Mouse (Mus musculus) hematopoietic stem cell, adult 5-6 weeks (primary cell): Measurements from ENCODE around the gene Cops3. TPM values are rescaled to one million over a fixed set of nuclear protein-coding genes. Genes with fewer than 3 reads are reported as not detected.
A peak's percentile ranks its signal among the peaks of the same experiment; 100 is the strongest.

Experiments used
- ATAC-seq, 2 experiments: fragments of 125-278 bp in 1 of 2; replicated peaks in 1 of 2; 2 replicates each; pipeline ENCODE4 v1.8.0; 2016 to 2017; ENCODE audit warnings: inconsistent platforms in 2 of 2, mild to moderate bottlenecking in 2 of 2, moderate number of reproducible peaks in 2 of 2, low read depth in 1 of 2, moderate TSS enrichment in 1 of 2; ENCODE audit not compliant: low FRiP score in 2 of 2, poor library complexity in 2 of 2, severe bottlenecking in 2 of 2, insufficient read depth in 1 of 2, low TSS enrichment in 1 of 2
- total RNA-seq: library from RNA; stranded (forward); fragments of 172-1452, 232-1000 nt; gene quantifications from 2 replicates; pipeline ENCODE4 v1.2.3, GENCODE M21; 2017

The Cops3 gene
- total RNA-seq, 1 experiment from 2014 or later: 172 TPM

DNA sequence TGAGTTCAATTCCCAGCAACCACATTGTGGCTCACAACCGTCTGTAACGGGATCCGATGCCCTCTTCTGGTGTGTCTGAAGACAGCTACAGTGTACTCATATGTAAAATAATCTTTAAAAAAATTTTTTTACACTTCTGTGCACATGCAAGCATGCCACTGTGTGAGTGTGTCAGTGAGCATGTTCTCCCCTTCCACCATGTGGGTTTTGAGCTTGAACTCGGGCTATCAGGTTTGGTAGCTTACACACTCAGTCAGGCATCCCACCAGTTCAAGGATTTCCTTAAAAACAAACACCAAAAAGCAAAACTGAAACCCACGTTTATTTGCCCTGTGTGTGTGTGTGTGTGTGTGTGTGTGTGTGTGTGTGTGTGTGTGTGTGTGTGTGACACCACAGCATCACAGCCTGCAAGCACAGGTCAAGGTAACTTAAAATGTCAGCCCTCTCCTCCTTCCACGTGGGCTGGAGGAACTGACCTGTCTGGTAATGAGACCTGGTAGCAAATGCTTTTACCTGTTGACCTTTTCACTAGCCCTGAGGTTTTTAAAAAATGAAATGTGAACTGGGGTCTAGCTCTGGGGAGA is 24.1 kb downstream of the Cops3 start:
- ATAC-seq: no peak

DNA sequence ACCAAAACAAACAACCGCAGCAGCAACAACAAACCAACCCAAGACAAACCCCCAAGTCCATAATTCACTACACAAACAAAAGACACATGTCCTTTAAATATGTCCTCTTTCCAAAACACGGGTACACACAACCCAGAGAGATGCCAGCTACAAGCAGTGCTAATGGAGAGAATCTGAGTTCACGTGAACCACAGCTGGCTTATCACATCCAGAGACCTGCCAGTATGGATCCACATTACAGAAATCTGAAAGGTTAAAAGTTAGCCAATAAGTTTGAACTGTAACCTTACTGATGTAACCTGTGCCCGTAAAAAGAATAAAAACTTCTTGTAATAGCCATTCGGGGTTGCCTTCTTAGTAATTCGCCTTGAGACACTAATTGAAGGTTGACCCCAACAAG is 24.7 kb downstream of the Cops3 start:
- ATAC-seq: no peak

DNA sequence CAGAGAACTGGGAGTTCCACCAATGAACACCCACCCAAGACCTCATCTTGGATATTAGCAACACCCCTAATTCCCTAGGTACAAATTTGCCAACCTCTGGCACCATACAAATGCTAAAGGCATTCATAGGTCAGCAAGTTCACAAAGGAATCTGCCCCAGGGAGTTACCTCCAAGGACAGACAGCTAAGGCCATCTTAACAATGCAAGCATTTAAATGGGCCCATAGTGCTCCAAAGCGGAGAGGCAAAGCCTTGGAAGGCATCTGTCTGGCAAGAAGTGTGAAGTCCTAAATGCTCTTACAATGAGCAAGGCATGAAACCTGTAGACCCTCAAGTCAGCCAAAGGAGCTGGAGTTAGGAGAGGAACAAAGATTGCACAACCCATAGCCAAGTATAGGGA is 25.3 kb downstream of the Cops3 start:
- no peak for ATAC-seq

DNA sequence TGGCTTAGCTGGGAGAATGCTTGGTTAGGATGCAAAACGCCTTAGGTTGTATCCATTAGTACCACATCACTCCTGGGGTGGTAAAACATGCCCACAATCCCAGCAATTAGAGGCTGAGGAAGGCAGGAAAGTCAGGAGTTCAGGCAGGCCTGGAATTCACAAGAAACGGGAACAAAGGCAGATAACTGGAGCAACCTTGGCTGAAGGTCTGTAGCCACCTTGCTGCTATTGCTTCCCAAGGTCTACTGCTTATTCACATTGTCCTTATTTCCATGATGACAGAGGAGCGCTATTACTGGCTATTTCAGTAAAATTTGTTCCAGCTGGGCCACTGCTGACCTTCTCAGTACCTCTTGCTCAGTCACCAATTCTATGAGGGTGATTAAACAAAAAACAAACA is 26.4 kb downstream of the Cops3 start:
- ATAC-seq: no peak

DNA sequence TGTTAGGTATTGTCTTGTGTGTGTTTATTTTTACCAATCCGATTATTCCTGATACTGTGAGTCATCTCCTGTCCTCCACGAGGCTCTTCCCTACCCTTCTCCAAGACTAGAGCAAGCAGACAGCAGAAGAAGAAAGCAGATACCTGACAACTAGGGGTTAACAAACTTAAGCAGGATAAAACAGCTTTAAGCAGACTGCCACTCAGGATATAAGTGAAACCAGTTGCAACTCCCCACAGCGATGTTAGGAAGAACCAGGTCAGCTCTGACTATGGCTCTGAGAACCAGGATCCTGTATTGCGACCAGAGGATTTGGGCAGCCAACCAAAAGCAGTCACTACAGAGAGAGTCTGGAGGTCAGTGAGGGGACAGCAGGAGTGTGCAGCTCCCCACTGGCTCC is 28.4 kb downstream of the Cops3 start:
- no peak for ATAC-seq

DNA sequence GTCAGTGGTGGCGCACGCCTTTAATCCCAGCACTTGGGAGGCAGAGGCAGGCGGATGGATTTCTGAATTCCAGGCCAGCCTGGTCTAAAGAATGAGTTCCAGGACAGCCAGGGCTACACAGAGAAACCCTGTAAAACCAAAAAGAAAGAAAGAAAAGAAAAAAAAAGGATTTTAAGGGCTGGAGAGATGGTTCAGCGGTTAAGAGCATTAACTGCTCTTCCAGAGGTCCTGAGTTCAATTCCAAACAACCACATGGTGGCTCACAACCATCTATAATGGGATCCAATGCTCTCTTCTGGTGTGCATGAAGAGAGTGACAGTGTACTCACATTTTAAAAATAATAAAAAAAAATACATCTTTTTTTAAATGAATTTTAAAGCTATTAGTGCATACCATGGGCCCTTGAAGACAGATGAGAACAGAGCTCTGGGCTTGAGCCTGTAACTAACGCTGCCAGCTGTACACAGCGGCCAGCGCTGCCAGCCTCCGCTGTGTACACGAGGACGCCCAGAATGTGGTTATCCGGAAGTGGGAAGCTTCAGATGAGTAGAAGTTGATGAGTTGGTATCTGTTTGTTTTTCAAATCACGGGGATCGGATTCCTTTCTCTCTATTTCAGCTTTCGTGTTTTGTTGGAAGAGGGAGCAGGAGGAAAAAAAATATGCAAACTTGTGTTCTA is 29.0 kb downstream of the Cops3 start:
- ATAC-seq: no peak

DNA sequence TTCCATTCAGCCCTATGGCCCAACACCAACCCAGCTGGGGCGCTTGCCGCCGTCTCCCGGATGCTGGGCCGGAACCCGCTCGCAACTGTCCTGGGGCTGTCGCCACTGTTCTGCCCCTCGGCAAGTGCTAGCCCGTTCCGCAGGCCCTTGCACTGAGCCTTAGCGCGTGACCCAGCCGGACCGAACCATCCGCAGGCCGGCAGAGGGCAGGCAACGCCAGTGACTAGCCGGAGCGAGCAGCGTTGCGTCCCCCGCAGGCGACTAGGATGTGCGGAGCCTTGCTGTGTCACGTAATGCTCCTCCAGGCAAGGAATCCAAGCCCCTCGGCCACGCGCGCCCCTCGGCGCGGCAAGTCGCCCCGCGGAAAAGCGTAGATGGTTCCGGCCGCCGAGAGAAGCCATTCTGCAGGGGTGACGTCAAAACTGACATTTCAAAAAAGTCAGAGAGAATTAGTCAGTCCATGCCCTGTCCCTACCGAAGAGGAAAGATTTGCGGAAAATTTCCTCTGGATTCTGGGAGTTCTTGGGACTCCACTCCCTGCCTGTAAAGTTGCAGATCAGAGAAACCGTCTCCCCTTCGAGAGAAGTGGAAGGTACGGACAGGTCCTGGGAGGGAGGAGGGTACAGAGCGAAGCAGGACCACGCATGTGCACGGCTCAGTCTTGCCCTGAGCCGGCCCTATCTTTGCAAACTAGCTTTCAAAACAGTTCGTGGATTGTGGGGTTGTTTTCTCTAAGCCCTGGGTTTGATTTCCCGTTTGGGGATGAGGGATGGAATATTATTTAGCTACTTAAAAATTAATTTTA is 29.8 kb downstream of the Cops3 start, which contains the start of gene Flcn:
TSS of gene Flcn (minus strand) at position 347 of the 805 bp plus-strand sequence.
- peak; percentile 90 for ATAC-seq

DNA sequence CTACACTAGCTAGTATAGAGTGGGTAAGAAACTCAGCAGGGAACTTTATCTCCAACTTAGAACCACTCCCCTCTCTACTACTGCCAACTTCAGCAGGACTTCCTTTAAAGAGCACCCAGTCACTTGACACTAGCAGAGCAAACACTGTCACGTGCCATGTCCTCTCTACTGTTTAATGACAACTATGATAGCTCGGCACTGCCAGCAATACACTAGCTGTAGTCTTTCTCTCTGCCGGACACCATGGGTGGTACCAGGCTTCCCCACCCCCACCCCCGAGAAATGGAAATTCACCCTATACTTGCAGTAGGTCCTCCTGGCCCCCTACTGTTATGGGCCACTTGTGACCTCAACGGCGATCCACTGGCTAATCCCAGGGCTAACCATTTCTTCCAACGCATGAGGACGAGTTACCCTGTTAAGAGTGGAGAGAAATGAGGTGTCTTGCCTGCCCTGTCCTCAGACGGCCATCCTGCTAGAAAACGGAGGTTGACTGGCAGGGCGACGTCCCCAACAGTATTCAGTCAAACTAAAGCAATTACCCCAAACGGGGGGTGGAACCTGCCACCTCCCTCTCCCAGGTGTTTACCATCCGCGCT is 30.5 kb downstream of the Cops3 start:
- ATAC-seq: peak; percentile 41 to 42

DNA sequence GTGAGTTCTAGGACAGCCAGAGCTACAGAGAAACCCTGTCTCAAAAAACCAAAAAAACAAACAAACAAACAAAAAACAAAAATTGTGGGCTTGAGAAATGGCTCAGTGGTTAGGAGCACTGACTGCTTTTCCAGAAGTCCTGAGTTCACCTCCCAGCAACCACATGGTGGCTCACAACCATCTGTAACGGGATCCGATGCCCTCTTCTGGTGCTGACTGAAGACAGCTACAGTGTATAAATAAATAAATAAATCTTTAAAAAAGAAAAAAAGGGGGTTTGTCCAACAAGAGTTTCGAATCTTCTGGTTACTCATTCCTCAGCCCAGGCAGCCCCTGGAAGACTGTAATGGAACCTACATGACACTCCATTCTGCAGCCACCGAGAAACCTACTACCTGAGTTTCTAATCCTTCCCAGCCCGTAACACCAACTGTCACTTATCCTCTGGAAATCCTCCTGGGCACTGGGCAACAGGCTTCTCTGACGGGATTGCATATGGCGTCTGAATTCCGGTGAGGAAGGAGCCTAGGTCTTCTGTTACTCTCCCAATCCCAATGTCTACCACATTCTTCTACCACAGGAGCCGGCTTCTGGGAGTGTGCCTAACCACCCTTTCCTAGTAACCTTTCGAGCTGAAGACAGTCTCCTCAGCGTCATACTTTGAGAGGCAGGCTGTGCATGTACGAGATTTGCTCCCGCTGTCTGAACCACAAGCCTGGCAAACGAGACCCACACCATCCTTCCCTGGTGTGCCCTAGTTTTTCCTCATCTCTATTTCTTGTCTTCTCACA is 31.3 kb downstream of the Cops3 start:
- ATAC-seq: no peak

DNA sequence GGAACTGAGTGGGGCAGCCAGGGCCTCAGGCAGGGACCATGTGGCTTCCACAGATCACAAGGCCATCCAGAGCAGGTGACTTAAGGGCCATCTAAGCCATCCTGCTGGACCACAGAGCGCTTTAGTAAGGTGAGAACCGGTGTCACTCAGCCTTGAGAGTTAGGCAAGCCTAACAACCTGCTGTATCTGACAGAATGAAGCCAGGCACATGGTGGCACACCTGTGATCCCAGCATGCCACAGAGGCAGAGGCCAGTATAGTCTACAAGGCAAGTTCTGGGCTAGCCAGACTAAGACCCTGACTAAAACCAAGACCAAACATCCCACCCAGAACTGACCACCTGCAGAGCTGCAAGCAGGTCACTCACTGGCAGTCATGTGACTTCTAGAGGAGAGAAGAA is 34.0 kb downstream of the Cops3 start:
- ATAC-seq: no peak

DNA sequence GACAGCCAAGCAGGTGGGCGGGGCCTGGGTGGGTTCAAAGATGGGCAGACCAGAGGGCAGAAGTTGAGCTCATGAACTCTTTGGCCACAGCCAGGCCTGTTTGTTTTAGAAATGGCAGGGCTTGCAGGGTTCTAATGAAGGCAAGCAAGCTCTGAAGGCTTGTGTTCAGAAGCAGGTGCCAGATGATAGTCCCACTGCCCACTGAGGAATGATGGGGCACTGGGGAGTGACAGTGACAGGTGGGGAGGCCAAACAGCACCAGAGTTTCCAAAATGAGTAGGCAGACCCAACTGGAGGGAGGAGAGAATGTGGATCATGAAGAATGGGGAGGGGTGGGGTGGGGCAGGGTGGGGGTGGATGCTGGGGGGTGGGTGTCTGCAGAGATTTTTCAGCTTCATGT is 34.4 kb downstream of the Cops3 start:
- no peak for ATAC-seq

DNA sequence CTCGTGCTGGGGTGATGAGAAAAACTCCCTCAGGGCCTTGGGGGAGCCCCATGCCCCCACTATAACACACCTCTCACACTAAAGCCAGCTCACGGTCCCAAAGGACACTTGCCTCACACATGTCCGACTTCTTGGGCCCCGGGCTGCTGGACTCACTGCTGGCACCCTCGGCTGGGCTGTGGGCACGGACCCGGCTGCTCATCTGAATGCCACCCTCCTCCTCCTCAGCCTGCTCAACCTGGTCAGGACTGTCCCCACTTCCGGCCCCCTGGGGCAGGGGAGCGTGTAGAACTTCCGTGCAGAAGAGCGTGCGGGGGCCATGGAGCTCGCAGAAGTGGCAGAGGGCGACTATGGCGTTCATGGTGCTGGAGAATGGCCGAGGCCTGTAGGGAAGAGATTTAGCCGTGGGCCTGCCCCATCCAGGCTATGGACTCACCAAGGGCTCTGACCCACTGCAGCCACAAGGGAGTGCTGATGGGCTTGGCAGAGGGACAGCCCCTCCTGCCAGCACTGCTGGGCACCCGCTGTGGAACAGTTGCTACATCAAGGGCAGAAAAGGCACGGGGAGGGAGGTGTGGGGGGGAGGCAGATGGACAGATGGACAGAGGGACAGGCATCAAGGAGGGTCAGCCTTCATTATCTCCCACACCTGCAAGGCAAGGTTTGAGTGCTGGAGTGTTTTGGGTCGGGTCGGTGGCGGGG is 35.1 kb downstream of the Cops3 start:
- ATAC-seq: no peak

DNA sequence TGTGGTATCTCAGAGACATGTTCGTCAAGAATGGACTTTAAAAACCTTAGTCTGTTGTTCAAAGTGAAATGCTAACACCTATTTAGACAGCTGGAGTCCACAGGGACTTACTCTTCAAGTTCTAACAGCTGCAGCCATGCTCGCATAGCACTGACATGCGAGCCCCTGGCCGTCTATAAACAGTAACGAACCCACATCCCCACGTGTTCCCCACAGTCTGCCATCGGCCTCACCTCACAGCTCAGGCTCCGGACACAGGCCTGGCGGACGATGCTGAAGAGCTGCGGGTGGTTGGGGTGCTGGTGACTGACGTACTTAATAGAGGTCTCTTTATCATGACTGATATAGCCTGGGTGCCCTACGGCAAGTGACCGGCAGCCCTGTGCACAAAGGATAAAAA is 36.1 kb downstream of the Cops3 start:
- ATAC-seq: no peak

DNA sequence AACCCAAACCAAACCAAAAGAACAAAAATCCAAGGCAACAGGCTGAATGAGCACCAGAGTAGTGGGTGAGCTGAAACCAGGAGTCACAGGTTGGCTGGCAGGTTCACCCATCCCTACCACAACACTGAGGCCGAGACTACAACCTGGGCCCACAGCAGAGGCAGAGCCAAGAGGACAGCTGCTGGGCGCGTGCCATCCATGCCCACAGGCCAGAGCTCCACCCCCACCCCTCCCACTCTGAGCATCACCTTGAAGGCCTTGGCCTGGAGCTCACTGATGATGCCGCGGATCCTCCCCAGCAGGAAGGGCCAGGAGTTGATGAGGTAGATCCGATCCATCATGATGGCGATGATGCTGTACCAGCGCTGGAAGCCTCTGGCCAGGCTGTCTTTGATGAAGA is 37.8 kb downstream of the Cops3 start:
- no peak for ATAC-seq

DNA sequence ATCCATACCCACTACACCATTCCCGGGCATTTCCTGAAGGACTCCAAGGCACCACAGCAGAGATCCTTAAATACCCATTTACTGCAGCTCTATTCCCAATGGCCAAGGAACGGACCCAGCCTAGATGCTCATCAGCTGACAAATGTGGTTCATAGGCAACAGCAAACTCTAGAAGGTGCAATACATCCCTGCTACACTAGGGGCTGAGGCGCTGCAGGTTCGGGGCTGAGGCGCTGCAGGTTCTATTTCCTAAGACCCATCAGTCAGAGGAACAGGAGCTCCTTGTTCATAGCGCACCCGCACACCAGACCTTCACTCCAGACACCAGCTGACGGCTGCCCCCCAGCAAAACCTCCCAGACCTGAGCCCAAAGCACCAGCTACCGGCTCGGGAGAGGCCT is 39.2 kb downstream of the Cops3 start:
- ATAC-seq: no peak

DNA sequence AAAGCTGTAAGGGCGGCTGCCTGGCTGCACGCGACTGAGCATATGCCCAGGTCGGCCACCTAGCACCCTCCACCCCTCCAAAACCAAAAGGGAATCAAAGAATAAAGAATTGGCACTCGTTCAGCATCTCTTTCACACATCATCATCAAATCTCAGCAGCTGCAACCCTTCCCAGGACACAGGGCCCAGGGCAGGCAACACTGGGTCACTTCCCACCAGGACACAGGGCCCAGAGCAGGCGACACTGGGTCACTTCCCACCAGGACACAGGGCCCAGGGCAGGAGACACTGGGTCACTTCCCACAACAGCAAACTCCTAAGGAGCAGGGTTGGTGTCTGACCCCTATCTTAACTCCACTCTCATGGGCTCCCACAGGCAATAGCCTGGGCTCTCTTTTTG is 46.2 kb downstream of the Cops3 start:
- ATAC-seq: no peak

DNA sequence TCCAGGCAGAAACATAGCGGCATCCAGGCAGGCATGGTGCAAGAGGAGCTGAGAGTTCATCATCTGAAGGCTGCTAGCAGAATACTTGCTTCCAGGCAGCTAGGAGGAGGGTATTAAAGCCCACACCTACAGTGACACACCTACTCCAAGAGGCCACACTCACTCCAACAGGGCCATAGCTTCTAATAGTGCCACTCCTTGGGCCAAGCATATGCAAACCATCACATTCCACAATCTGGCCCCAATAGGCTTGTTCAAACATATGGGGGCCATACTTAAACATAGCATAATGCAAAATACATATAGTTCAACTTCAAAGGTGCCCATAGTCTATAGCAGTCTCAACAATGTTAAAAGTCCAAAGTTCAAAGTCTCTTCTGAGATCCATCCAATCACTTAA is 50.3 kb downstream of the Cops3 start:
- no peak for ATAC-seq
